Mouse (Mus musculus): ENCODE data around the gene Tcaf1.

Gene Tcaf1

GRCm38 (mm10) chr6:42709291-42710211 is at the start of gene Tcaf1:
TSS of gene Tcaf1 (minus strand) at chr6:42710088.
- peak; percentile 94 for DNase-seq

GRCm38 (mm10) chr6:42756104-42756503 is 46.2 kb upstream of the Tcaf1 start, which contains the start of gene Olfr38:
TSS of gene Olfr38 (plus strand) at chr6:42756404.
- no peak for DNase-seq

- no peak for DNase-seq
These were observed 38.0 kb upstream of the Tcaf1 start for GRCm38 (mm10) chr6:42747846-42748245.

GRCm38 (mm10) chr6:42742303-42742702 is 32.4 kb upstream of the Tcaf1 start:
- DNase-seq = peak; percentile 24

GRCm38 (mm10) chr6:42739071-42739470 is 29.2 kb upstream of the Tcaf1 start, which contains the start of gene Olfr453:
TSS of gene Olfr453 (plus strand) at chr6:42739371.
- no peak for DNase-seq

- DNase-seq = no peak
These were observed 8.1 kb upstream of the Tcaf1 start for GRCm38 (mm10) chr6:42717973-42718372.

GRCm38 (mm10) chr6:42714668-42715067 is 4.8 kb upstream of the Tcaf1 start:
- DNase-seq = no peak

- peak; percentile 92 for DNase-seq
These were observed 17.2 kb downstream of the Tcaf1 start for GRCm38 (mm10) chr6:42692517-42693190.

- peak; percentile 82 for DNase-seq
These were observed 17.8 kb downstream of the Tcaf1 start for GRCm38 (mm10) chr6:42692154-42692516.

- DNase-seq = no peak
These were observed 20.1 kb downstream of the Tcaf1 start for GRCm38 (mm10) chr6:42689761-42690160.

- DNase-seq = no peak
These were observed 22.0 kb downstream of the Tcaf1 start for GRCm38 (mm10) chr6:42687907-42688306.

GRCm38 (mm10) chr6:42680077-42680476 is 29.8 kb downstream of the Tcaf1 start:
- DNase-seq = peak; percentile 44

GRCm38 (mm10) chr6:42676011-42676410 is 33.9 kb downstream of the Tcaf1 start:
- no peak for DNase-seq

- no peak for DNase-seq
These were observed 38.1 kb downstream of the Tcaf1 start for GRCm38 (mm10) chr6:42671767-42672166.

GRCm38 (mm10) chr6:42667722-42668121 is 42.2 kb downstream of the Tcaf1 start:
- no peak for DNase-seq

- DNase-seq = no peak
These were observed 48.1 kb downstream of the Tcaf1 start for GRCm38 (mm10) chr6:42661739-42662138.

- DNase-seq = peak; percentile 43
These were observed 64.9 kb downstream of the Tcaf1 start, which contains the start of gene Tcaf2 for GRCm38 (mm10) chr6:42644912-42645549. TSS of gene Tcaf2 (minus strand) at chr6:42645254.

GRCm38 (mm10) chr6:42634393-42634792 is 75.5 kb downstream of the Tcaf1 start:
- no peak for DNase-seq

GRCm38 (mm10) chr6:42631395-42631794 is 78.5 kb downstream of the Tcaf1 start:
- no peak for DNase-seq
